Mouse (Mus musculus) embryonic facial prominence, embryonic 13.5 days (tissue): ENCODE measurements around the gene Hist1h2ag. TPM values are rescaled to one million over a fixed set of nuclear protein-coding genes. Genes with fewer than 3 reads are reported as not detected.

ENCODE experiments used
- ATAC-seq: fragments of 200-750 bp; cut with Nextera tagmentation; 2 replicates; pipeline ENCODE4 v1.8.0; 2017; ENCODE audit warnings: low read depth; ENCODE audit not compliant: insufficient number of reproducible peaks, insufficient read depth, low FRiP score, low TSS enrichment
- H3K27ac ChIP-seq: fragments of 300-500 bp; sonication (generic); 2 replicates; pipeline ENCODE4 v1.5.1; 2015; ENCODE audit warnings: moderate library complexity, mild to moderate bottlenecking, inconsistent platforms
- H3K27me3 ChIP-seq: fragments of 300-500 bp; sonication (generic); 2 replicates; pipeline ENCODE4 v1.6.1; 2015; ENCODE audit warnings: mild to moderate bottlenecking, inconsistent platforms
- H3K36me3 ChIP-seq: fragments of 300-500 bp; sonication (generic); 2 replicates; pipeline ENCODE4 v1.6.1; 2015; ENCODE audit warnings: mild to moderate bottlenecking, inconsistent platforms
- H3K4me1 ChIP-seq: fragments of 300-500 bp; sonication (generic); 2 replicates; pipeline ENCODE4 v1.6.1; 2015; ENCODE audit warnings: inconsistent platforms
- H3K4me2 ChIP-seq: fragments of 300-500 bp; sonication (generic); 2 replicates; pipeline ENCODE4 v1.6.1; 2015; ENCODE audit warnings: moderate library complexity, mild to moderate bottlenecking, inconsistent platforms
- H3K4me3 ChIP-seq: fragments of 300-500 bp; sonication (generic); 2 replicates; pipeline ENCODE4 v1.5.1; 2015; ENCODE audit warnings: mild to moderate bottlenecking, inconsistent platforms
- H3K9ac ChIP-seq: fragments of 300-500 bp; sonication (generic); 2 replicates; pipeline ENCODE4 v1.6.1; 2015; ENCODE audit warnings: mild to moderate bottlenecking, inconsistent platforms
- H3K9me3 ChIP-seq: fragments of 300-500 bp; sonication (generic); 2 replicates; pipeline ENCODE4 v1.6.1; 2016; ENCODE audit warnings: inconsistent platforms
- WGBS: fragments of 180-500 bp; shearing (Covaris S2); methylation state at CpG from one replicate; pipeline ENCODE4 v1.1.7; 2015; ENCODE audit warnings: mixed read lengths; 5-methylcytosine and 5-hydroxymethylcytosine counted together
- microRNA-seq: library from miRNA; unstranded; fragments of <30 nt; microRNA quantifications from one replicate; pipeline ENCODE4, GENCODE M21; 2016
- polyA plus RNA-seq: library from polyadenylated mRNA; unstranded; fragments of >200 nt; fragmentation: Nextera tagmentation; extraction: Ambion mirVana; gene quantifications from 2 replicates; pipeline ENCODE4 v1.2.1, GENCODE M21; 2015

Gene Hist1h2ag
- polyA plus RNA-seq, 1 experiment from 2014 or later: 82.3 TPM

- H3K4me3 ChIP-seq: peak overlapping the region; percentile 38
- H3K9ac ChIP-seq: no peak overlapping the region
- H3K9me3 ChIP-seq: no peaks in the 10 kb centered on the region; the same call in 1 of the 2 replicates
- H3K4me2 ChIP-seq: peak overlapping the region; percentile 54
- H3K27ac ChIP-seq: no peak overlapping the region
- H3K36me3 ChIP-seq: no peaks in the 10 kb centered on the region
- no peak for ATAC-seq
- 4% methylated on average over 8 of the region's 8 CpGs for WGBS
- H3K4me1 ChIP-seq: peaks cover 8% of the 10 kb centered on the region
- peaks cover 65% of the 10 kb centered on the region for H3K27me3 ChIP-seq
Observed at GRCm38 (mm10) chr13:21994896-21995295, 47.8 kb downstream of the Hist1h2ag start.

- peaks cover 58% of the 10 kb centered on the region for H3K27me3 ChIP-seq
- H3K4me3 ChIP-seq: no peak overlapping the region
- H3K27ac ChIP-seq: no peak overlapping the region
- H3K36me3 ChIP-seq: no peaks in the 10 kb centered on the region
- ATAC-seq: no peak
- WGBS: under 1% methylated on average over 22 of the region's 22 CpGs
- H3K9me3 ChIP-seq: no peaks in the 10 kb centered on the region; the same call in 1 of the 2 replicates
- no peak overlapping the region for H3K9ac ChIP-seq
- H3K4me1 ChIP-seq: peaks cover 8% of the 10 kb centered on the region
- H3K4me2 ChIP-seq: no peak overlapping the region
Observed at GRCm38 (mm10) chr13:21993957-21994738, 48.6 kb downstream of the Hist1h2ag start.

GRCm38 (mm10) chr13:21992550-21992949 is 50.2 kb downstream of the Hist1h2ag start:
- H3K27me3 ChIP-seq: peaks cover 49% of the 10 kb centered on the region
- H3K4me1 ChIP-seq: peaks cover 8% of the 10 kb centered on the region
- H3K9me3 ChIP-seq: no peaks in the 10 kb centered on the region; the same call in 1 of the 2 replicates
- no peak overlapping the region for H3K9ac ChIP-seq
- 80% methylated on average over 5 of the region's 5 CpGs for WGBS
- H3K4me3 ChIP-seq: no peak overlapping the region
- no peak for ATAC-seq
- H3K4me2 ChIP-seq: no peak overlapping the region
- H3K36me3 ChIP-seq: no peaks in the 10 kb centered on the region
- no peak overlapping the region for H3K27ac ChIP-seq

Small RNA genes within 50 kb of the gene (microRNA-seq; reads per million reads assigned to microRNA genes)
- gene Gm26300: not detected
- gene Gm44390: not detected
- not detected for gene Gm44486

Other genes starting within 250 kb of the Hist1h2ag start
- gene Hist1h2bq, start 232.7 kb downstream of the Hist1h2ag start, polyA plus RNA-seq: 21.6 and 33.1 TPM in 2 replicates
- not detected in 2 replicates for gene Hist1h2ao, start 232.5 kb downstream of the Hist1h2ag start, polyA plus RNA-seq
- not detected in 2 replicates for gene Hist1h4m, start 231.2 kb downstream of the Hist1h2ag start, polyA plus RNA-seq
- gene Hist1h4n, start 210.7 kb downstream of the Hist1h2ag start, polyA plus RNA-seq: 14.7 and 15.3 TPM in 2 replicates
- gene Hist1h2ap, start 209.4 kb downstream of the Hist1h2ag start, polyA plus RNA-seq: 3,982 and 4,261 TPM in 2 replicates
- gene Hist1h2br, start 209.2 kb downstream of the Hist1h2ag start, polyA plus RNA-seq: 23.0 and 34.3 TPM in 2 replicates
- gene Zfp184, start 97.8 kb downstream of the Hist1h2ag start, polyA plus RNA-seq: 16.8 and 18.0 TPM in 2 replicates
- 0.31 TPM in 1 of 2 replicates, not detected in the other for gene Pom121l2, start 61.8 kb downstream of the Hist1h2ag start, polyA plus RNA-seq
- gene Prss16, start 33.2 kb downstream of the Hist1h2ag start, polyA plus RNA-seq: 0.59 and 1.2 TPM in 2 replicates
- 5.2 and 5.4 TPM in 2 replicates for gene Hist1h2ah, start 7.4 kb downstream of the Hist1h2ag start, polyA plus RNA-seq
- 9.5 and 15.3 TPM in 2 replicates for gene Hist1h2bk, start 7.1 kb downstream of the Hist1h2ag start, polyA plus RNA-seq
- gene Hist1h4i, start 1.6 kb downstream of the Hist1h2ag start, polyA plus RNA-seq: 26.0 and 31.3 TPM in 2 replicates
- gene Hist1h2bj, start 270 bp upstream of the Hist1h2ag start, polyA plus RNA-seq: 12.2 and 14.3 TPM in 2 replicates
- gene Vmn1r188, start 41.5 kb upstream of the Hist1h2ag start, polyA plus RNA-seq: not detected in 2 replicates
- not detected in 2 replicates for gene Vmn1r189, start 62.9 kb upstream of the Hist1h2ag start, polyA plus RNA-seq
- gene Vmn1r191, start 141.0 kb upstream of the Hist1h2ag start, polyA plus RNA-seq: not detected in 2 replicates
- gene Vmn1r192, start 148.2 kb upstream of the Hist1h2ag start, polyA plus RNA-seq: not detected in 2 replicates
- gene Vmn1r193, start 180.2 kb upstream of the Hist1h2ag start, polyA plus RNA-seq: not detected in 2 replicates
- gene Vmn1r194, start 201.3 kb upstream of the Hist1h2ag start, polyA plus RNA-seq: not detected in 2 replicates
- gene Vmn1r195, start 227.6 kb upstream of the Hist1h2ag start, polyA plus RNA-seq: not detected in 2 replicates
- not detected in 2 replicates for gene Vmn1r196, start 247.0 kb upstream of the Hist1h2ag start, polyA plus RNA-seq